Mouse (Mus musculus): ENCODE measurements at regions not wholly inside any gene's neighbourhood (a gene's known extent, or its start where the extent isn't known, plus 50 kb on each side); places are given as distances from the start of the nearest gene placed in this dataset.

DNA sequence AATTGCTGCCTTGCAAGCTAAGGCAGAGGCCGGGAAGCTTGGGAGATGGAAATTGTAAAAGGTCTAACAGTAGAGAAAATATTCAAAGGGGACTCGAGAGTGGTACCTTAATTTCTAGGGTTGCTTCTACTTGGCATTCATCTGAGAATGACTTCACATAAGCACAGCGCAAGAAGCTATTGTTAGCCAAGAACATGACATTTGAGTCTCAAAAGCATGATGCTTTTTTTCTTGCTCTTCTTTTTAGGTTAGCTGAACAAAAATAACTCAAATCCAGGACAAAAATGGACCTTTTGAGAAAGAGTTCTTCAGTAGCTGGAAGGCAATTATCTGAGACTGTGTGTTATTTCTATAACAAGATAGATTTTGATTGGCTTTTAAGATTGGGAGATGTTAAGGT is 1042.0 kb upstream of the Cited2 start:
- TF ChIP-seq CTCF (IDR thresholded peaks at IDR 0.05; ENCODE audit: low read depth, low read length) = no peak
- no peak for TF ChIP-seq EP300 (IDR thresholded peaks at IDR 0.05; ENCODE audit: insufficient read depth, low read depth, low read length)

All from ES-Bruce4 (cell line).